In genomic region chr6:122495082-122495881, GRCm38 (mm10) we compare ENCODE assay signal across 9 mouse cellular contexts. TPM values are rescaled to one million over a fixed set of nuclear protein-coding genes. Genes with fewer than 3 reads are reported as not detected.
DNase-seq lines count a peak whose midpoint lies in the region; ATAC-seq lines count a peak whose summit lies in the region.
"Had no signal": no experiment of that assay in that cellular context is flagged by ENCODE, and none has a peak within 500 bp of the region (broad histone marks: within the 10 kb centered on the region; RNA-seq: fewer than 3 reads in every experiment).

No protein-coding gene starts in this region.

- H3K4me1 ChIP-seq in kidney, embryonic 14.5 days (ENCODE audit: control insufficient read depth, insufficient read depth, low read length), result peaks cover 11% of the 10 kb centered on the region; the same call in 1 of the 2 replicates

- H3K9me3 ChIP-seq in kidney, embryonic 14.5 days (ENCODE audit: control insufficient read depth, low read length), result no peaks in the 10 kb centered on the region

- DNase-seq in cerebellum, adult 9-11 months, result peak; percentile 7
- DNase-seq in cerebellum, postnatal 36 days, result no peak
- peak; percentile 51 for DNase-seq in R1 (ENCODE audit: low read depth, low spot score)
- DNase-seq in forelimb bud, embryonic 11.5 days (ENCODE audit: low read depth, low spot score), result peak; percentile 80
- DNase-seq in lung, postnatal 36 days, result peak; percentile 62
- DNase-seq in testis, postnatal 10 days (ENCODE audit: low spot score), result no peak
- no peak for DNase-seq in urinary bladder, postnatal 25 days (ENCODE audit: low spot score)

- H3K27me3 ChIP-seq in kidney, embryonic 14.5 days (ENCODE audit: control insufficient read depth, insufficient read depth, low read length), result no peaks in the 10 kb centered on the region

- ATAC-seq in kidney, embryonic 14.5 days (ENCODE audit: low FRiP score, low TSS enrichment), result peak; percentile 23; the same call in 1 of the 2 replicates

- WGBS in kidney, embryonic 14.5 days, result 11% methylated on average over 21 of the region's 21 CpGs

- peak overlapping the region; percentile 35 for H3K4me2 ChIP-seq in kidney, embryonic 14.5 days (replicated peaks; ENCODE audit: low read depth, low read length)

- peak overlapping the region; percentile 45; the same call in 1 of the 2 replicates for H3K9ac ChIP-seq in kidney, embryonic 14.5 days (ENCODE audit: low read depth, low read length)

- H3K4me3 ChIP-seq in kidney, embryonic 14.5 days (ENCODE audit: low read length), result peak overlapping the region; percentile 6; the same call in 1 of the 2 replicates

- H3K36me3 ChIP-seq in kidney, embryonic 14.5 days (ENCODE audit: control insufficient read depth, insufficient read depth, low read length), result no peaks in the 10 kb centered on the region

- H3K27ac ChIP-seq in kidney, embryonic 14.5 days (ENCODE audit: low read depth, low read length), result peak overlapping the region; percentile 44

RNA-seq across cellular contexts. Expression of gene Rimklb, which starts 3.3 kb away (rescaled TPM):
- 19.9 and 23.2 TPM in 2 replicates for polyA plus RNA-seq in kidney, embryonic 14.5 days (2014; fragmentation: Nextera tagmentation; extraction: Ambion mirVana)
- polyA plus RNA-seq: small intestine, adult 2 months had no signal

RNA-seq across cellular contexts. Expression of gene Mfap5, which starts 10.4 kb away (rescaled TPM):
- polyA plus RNA-seq in kidney, embryonic 14.5 days (2014; fragmentation: Nextera tagmentation; extraction: Ambion mirVana), result 10.4 and 12.8 TPM in 2 replicates

RNA-seq across cellular contexts. Expression of gene Aicda, which starts 58.3 kb away (rescaled TPM):
- polyA plus RNA-seq in kidney, embryonic 14.5 days (2014; fragmentation: Nextera tagmentation; extraction: Ambion mirVana), result not detected in 2 replicates

Comparison
In these comparisons a context has a peak if more than half of its experiments do, and no peak if none do; other contexts are left out.
1. DNase-seq: peak in cerebellum, adult 9-11 months (single experiment), R1 (single experiment), forelimb bud, embryonic 11.5 days (single experiment) and lung, postnatal 36 days (single experiment); none in cerebellum, postnatal 36 days (0 of 2), testis, postnatal 10 days (single experiment) and urinary bladder, postnatal 25 days (single experiment).